Mouse (Mus musculus) lung, postnatal 0 days (tissue): ENCODE measurements around the gene Camta1. TPM values are rescaled to one million over a fixed set of nuclear protein-coding genes. Genes with fewer than 3 reads are reported as not detected.
A peak's percentile ranks its signal among the peaks of the same experiment; 100 is the strongest.

ENCODE experiments used
- ATAC-seq: fragments of 200-750 bp; cut with Nextera tagmentation; 2 replicates; pipeline ENCODE4 v1.8.0; 2017; ENCODE audit warnings: moderate library complexity
- DNase-seq: peaks from one replicate; pipeline ENCODE4 v3.0.0-alpha.2; 2016; ENCODE audit warnings: low spot score
- H3K27ac ChIP-seq: fragments of 300-500 bp; sonication (generic); 2 replicates; pipeline ENCODE4 v1.5.1; 2014; ENCODE audit warnings: antibody characterized with exemption, mild to moderate bottlenecking, low read length, mixed read lengths
- H3K27me3 ChIP-seq: fragments of 300-500 bp; sonication (generic); replicated peaks from 2 replicates; pipeline ENCODE4 v1.6.1; 2014; ENCODE audit warnings: low read length, mixed read lengths; ENCODE audit not compliant: insufficient read depth
- H3K36me3 ChIP-seq: fragments of 300-500 bp; sonication (generic); 2 replicates; pipeline ENCODE4 v1.6.1; 2014; ENCODE audit warnings: low read length, mixed read lengths; ENCODE audit not compliant: insufficient read depth
- H3K4me1 ChIP-seq: fragments of 300-500 bp; sonication (generic); 2 replicates; pipeline ENCODE4 v1.6.1; 2014; ENCODE audit warnings: antibody characterized with exemption, low read depth, low read length, mixed read lengths; ENCODE audit not compliant: insufficient read depth
- H3K4me2 ChIP-seq: fragments of 300-500 bp; sonication (generic); replicated peaks from 2 replicates; pipeline ENCODE4 v1.6.1; 2014; ENCODE audit warnings: low read depth, mild to moderate bottlenecking, low read length, moderate library complexity, mixed read lengths
- H3K4me3 ChIP-seq: fragments of 300-500 bp; sonication (generic); 2 replicates; pipeline ENCODE4 v1.5.1; 2014; ENCODE audit warnings: low read depth, low read length
- H3K9ac ChIP-seq: fragments of 300-500 bp; sonication (generic); replicated peaks from 2 replicates; pipeline ENCODE4 v1.6.1; 2014; ENCODE audit warnings: low read depth, mild to moderate bottlenecking
- H3K9me3 ChIP-seq: fragments of 300-500 bp; sonication (generic); 2 replicates; pipeline ENCODE4 v1.6.1; 2016; ENCODE audit warnings: low read length, mixed read lengths
- CTCF ChIP-seq: IDR thresholded peaks from 2 replicates; pipeline ENCODE4 v1.5.1; 2016; ENCODE audit warnings: antibody characterized with exemption, mild to moderate bottlenecking
- EP300 ChIP-seq: IDR thresholded peaks from 2 replicates; pipeline ENCODE4 v1.6.1; 2016; ENCODE audit warnings: antibody characterized with exemption, mild to moderate bottlenecking, control low read depth
- WGBS: fragments of 180-500 bp; shearing (Covaris S2); extraction: QIAGEN DNeasy Blood & Tissue Kit; methylation state at CpG from one replicate; pipeline ENCODE4 v1.1.7; 2014; 5-methylcytosine and 5-hydroxymethylcytosine counted together
- polyA plus RNA-seq: library from polyadenylated mRNA; unstranded; fragments of >200 nt; fragmentation: Nextera tagmentation; extraction: Ambion mirVana; gene quantifications from 2 replicates; pipeline ENCODE4 v1.2.1, GENCODE M21; 2015

The Camta1 gene
- polyA plus RNA-seq, 1 experiment from 2014 or later = 86.4 TPM

DNA sequence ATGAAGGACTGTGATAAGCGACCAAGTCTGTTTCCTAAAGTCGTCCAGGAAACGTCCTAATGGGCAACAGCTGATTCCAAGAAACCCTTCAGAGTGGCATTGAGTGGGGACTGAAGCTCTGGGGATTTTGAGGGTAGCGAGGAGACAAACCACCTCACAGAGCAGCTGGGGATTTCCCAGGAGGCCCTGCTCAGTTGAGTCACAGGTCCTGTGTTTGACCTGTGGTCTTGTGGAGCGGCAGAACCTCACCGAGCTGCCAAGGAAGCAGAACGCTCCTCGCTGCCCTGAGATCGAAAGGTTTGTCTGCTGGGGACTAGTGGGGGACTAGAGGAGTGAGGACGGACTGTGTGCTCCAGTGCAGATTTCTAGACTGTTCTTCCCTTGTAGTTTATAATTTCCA is 933.9 kb downstream of the Camta1 start:
- H3K27ac ChIP-seq = no peak overlapping the region
- no peaks in the 10 kb centered on the region for H3K4me1 ChIP-seq
- no peak for DNase-seq
- H3K9ac ChIP-seq = no peak overlapping the region
- 35% methylated on average over 10 of the region's 10 CpGs for WGBS
- no peaks in the 10 kb centered on the region for H3K27me3 ChIP-seq
- TF ChIP-seq CTCF = no peak
- TF ChIP-seq EP300 = no peak
- H3K4me2 ChIP-seq = no peak overlapping the region
- ATAC-seq = no peak
- no peak overlapping the region for H3K4me3 ChIP-seq
- H3K36me3 ChIP-seq = no peaks in the 10 kb centered on the region
- H3K9me3 ChIP-seq = no peaks in the 10 kb centered on the region

DNA sequence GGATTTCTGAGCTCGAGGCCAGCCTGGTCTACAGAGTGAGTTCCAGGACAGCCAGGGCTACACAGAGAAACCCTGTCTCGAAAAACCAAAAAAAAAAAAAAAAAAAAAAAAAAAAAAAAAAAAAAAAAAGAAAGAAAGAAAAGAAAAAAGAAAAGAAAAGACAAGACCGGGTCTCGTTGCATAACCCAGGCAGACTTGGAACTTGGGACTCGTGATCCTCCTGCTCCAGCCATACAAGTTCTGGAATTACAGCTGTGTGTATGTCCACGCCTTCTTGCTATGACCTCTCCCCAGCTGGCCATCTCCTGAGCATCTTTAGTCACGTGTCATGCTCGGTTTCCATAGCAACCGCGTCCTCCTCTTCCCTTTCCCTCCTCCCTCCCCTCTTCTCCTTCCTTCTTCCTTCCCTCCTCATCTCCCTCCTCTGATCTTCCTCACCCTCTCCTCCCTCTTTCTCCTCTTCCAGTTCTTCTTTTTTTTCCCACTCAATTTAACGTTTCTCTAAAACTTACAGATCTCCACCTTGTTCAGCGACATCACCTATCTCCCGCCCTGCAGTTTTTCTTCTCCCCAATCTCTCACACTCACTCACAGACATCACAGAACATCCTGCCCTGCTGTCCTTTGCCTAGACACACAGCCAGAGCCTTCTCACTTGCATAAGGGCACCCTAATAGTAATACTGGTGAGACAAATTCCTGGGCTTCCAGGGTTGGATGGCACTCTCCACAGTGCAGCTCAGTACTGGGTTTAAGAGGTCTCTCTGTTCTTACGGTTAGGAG is 934.6 kb downstream of the Camta1 start:
- DNase-seq (no peak), ATAC-seq (no peak)
- Histone ChIP-seq H3K4me1 (no peaks in the 10 kb centered on the region), H3K4me3 (no peak overlapping the region), H3K27me3 (no peaks in the 10 kb centered on the region), H3K9me3 (no peaks in the 10 kb centered on the region), H3K27ac (no peak overlapping the region), H3K4me2 (no peak overlapping the region), H3K36me3 (no peaks in the 10 kb centered on the region), H3K9ac (no peak overlapping the region)
- TF ChIP-seq CTCF (no peak), EP300 (no peak)
- 43% methylated on average over 13 of the region's 14 CpGs for WGBS

DNA sequence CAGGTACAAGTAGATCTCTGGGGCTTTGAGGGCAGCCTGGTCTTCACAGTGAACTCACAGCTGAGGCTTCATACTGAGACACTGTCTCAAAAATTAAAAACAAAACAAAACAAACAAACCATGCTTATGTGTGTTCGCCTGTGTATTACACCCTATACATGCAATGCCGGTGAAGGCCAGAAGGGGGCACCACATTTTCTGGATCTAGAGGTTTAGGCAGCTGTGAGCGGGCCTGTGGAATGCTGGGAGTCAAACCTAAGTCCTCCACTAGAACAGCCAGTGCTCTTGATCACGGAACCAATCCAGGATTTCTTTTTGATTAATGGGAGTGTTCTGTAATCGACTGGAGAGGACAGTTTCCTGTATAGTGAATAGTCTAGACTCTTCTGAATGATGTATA is 935.8 kb downstream of the Camta1 start:
- DNase-seq (no peak), ATAC-seq (no peak)
- no peaks in the 10 kb centered on the region for H3K27me3 ChIP-seq
- H3K4me2 ChIP-seq = no peak overlapping the region
- TF ChIP-seq EP300 (no peak), CTCF (peak; percentile 61)
- no peaks in the 10 kb centered on the region for H3K36me3 ChIP-seq
- no peak overlapping the region for H3K27ac ChIP-seq
- WGBS = 50% methylated on average over 5 of the region's 5 CpGs
- no peak overlapping the region for H3K9ac ChIP-seq
- no peaks in the 10 kb centered on the region for H3K9me3 ChIP-seq
- no peaks in the 10 kb centered on the region for H3K4me1 ChIP-seq
- no peak overlapping the region for H3K4me3 ChIP-seq

DNA sequence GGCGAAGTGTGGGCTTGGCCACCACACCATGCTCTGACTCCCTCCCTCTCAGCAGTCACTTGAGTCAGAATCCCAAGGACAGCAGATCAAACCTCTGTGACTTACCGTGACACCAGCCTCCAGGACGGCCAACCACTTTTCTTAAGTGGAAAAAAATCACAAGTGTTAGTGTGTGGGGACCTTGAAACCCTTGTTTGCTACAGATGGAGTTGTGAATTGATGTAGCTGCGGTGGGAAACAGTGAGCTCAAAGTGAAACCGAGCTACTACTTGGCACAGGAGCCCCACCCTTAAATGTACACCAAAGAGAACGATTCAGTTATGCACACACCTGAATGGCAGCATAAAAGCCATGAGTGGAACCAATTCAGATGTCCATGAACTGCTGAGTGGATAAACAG is 936.7 kb downstream of the Camta1 start:
- 69% methylated on average over 6 of the region's 6 CpGs for WGBS
- TF ChIP-seq EP300 = no peak
- TF ChIP-seq CTCF = no peak
- Histone ChIP-seq H3K36me3 (no peaks in the 10 kb centered on the region), H3K4me3 (no peak overlapping the region), H3K9ac (no peak overlapping the region), H3K9me3 (no peaks in the 10 kb centered on the region), H3K27me3 (no peaks in the 10 kb centered on the region), H3K4me1 (no peaks in the 10 kb centered on the region), H3K4me2 (no peak overlapping the region), H3K27ac (no peak overlapping the region)
- DNase-seq (no peak), ATAC-seq (no peak)

DNA sequence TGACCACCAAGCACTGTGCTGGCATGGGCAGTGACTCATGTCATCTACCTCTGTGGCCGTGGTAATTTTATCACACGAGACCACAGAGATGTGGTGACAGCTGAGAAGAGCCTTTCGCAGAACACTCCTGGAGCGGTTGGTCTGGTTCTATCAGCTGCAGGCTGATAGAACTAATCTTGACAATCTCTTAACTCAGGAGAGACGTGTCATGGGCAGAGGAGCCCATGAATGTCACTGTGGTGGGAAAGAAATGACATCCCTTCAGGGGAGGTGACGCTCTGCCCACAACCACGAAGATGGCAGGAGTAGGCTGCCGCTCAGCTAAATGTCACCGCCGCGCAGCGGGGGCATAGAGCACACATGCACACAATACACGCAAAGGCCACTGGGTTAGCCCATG is 937.4 kb downstream of the Camta1 start:
- TF ChIP-seq CTCF (no peak), EP300 (no peak)
- no peaks in the 10 kb centered on the region for H3K4me1 ChIP-seq
- no peak overlapping the region for H3K4me3 ChIP-seq
- H3K27ac ChIP-seq = no peak overlapping the region
- no peak overlapping the region for H3K4me2 ChIP-seq
- WGBS = 73% methylated on average over 13 of the region's 13 CpGs
- DNase-seq (no peak), ATAC-seq (no peak)
- H3K36me3 ChIP-seq = no peaks in the 10 kb centered on the region
- no peaks in the 10 kb centered on the region for H3K9me3 ChIP-seq
- H3K9ac ChIP-seq = no peak overlapping the region
- H3K27me3 ChIP-seq = no peaks in the 10 kb centered on the region

DNA sequence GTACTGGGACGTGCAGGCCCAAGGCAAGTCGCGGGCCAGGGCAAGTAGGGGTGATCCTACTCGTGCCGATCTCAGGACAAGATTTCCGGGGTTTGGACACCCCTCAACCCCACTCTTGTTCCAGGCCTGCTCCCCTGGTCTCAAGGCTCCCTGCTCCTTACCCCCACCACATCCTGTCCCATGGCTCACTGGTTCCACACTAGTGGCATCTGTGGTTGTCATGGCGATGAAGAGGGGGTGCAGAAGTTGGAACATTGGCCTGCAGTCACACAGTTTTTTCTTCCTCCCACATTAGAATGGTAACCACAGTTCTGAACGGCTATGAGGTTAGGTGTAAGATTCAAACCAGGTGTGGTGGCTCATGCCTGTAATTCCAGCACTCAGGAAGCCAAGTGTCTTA is 940.5 kb downstream of the Camta1 start:
- DNase-seq (no peak), ATAC-seq (no peak)
- H3K27ac ChIP-seq = no peak overlapping the region
- H3K4me1 ChIP-seq = no peaks in the 10 kb centered on the region
- no peak for TF ChIP-seq CTCF
- H3K27me3 ChIP-seq = no peaks in the 10 kb centered on the region
- WGBS = 77% methylated on average over 8 of the region's 8 CpGs
- H3K9me3 ChIP-seq = no peaks in the 10 kb centered on the region
- H3K4me3 ChIP-seq = no peak overlapping the region
- no peaks in the 10 kb centered on the region for H3K36me3 ChIP-seq
- no peak overlapping the region for H3K4me2 ChIP-seq
- H3K9ac ChIP-seq = no peak overlapping the region
